In the genomic region with DNA sequence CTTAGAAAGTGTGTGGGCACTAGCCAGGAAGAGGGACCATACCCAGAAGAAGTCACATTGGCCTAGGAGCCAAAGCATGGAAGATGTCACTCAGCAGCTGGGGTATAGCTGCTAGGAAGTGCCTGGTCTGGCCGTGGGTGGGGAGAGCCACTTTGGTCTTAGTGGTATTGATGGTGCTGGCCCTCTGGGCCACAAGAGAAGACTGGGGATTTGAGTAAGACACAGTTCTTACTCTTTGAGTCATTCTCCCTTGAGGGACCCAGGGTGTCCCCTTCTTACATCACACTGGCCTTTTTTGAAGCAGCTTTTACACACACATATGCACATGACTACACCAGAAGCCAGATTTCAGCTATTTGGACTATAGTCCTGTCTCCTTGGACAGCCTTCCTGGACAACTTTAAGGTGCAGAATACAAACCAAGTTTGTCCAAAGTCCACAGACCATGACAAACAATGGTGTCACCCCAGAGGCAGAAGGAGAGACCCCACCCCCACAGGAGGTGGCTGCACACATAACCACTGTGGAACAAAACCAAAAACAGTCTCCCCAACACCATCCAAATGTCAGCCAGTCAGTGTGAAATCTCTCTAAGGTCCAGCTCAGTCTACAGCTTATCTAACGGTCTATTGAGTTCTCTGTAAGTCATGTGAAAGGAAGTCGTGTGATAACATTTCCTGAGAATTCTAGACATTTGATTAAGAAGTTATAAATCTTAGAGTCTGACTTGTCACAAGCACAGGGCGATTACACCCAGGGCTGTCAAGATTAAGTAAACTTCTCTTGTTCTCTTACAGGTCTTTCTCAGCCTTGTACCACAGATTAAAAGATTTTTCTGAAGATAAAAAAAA, we compare ENCODE assay signal across 20 mouse cellular contexts.
DNase-seq lines count a peak whose midpoint lies in the region; ATAC-seq and TF ChIP-seq lines count a peak whose summit lies in the region.
"Had no signal": no experiment of that assay in that cellular context is flagged by ENCODE, and none has a peak within 500 bp of the region (broad histone marks: within the 10 kb centered on the region; RNA-seq: fewer than 3 reads in every experiment).

No protein-coding gene starts in this region.

- no peaks in the 10 kb centered on the region; the same call in 1 of the 2 replicates for H3K79me2 ChIP-seq in macrophage (ENCODE audit: inconsistent target)

- intact Hi-C loops in heart, postnatal 25 days (cut with DNase I), result no loop called here
- intact Hi-C loops in left cerebral cortex, postnatal 4 days (cut with DNase I), result no loop called here

- WGBS in macrophage (ENCODE audit: missing documents), result 22% methylated on average over 4 of the region's 4 CpGs

- TF ChIP-seq CTCF in Patski (IDR thresholded peaks at IDR 0.05), result no peak

- CTCF ChIA-PET in Patski (lab: Charles Lee), result no interaction called here

- H3K4me3 ChIP-seq in macrophage (ENCODE audit: inconsistent target), result no peak overlapping the region
- H3K4me3 ChIP-seq: embryonic facial prominence, embryonic 12.5 days; forebrain, embryonic 13.5 days; left cerebral cortex, adult 2 months; lung, embryonic 15.5 days; midbrain, embryonic 10.5 days had no signal

- peak overlapping the region; percentile 74 for H3K27ac ChIP-seq in macrophage
- H3K27ac ChIP-seq: embryonic facial prominence, embryonic 12.5 days; forebrain, embryonic 13.5 days; left cerebral cortex, adult 2 months; lung, embryonic 15.5 days; midbrain, embryonic 10.5 days had no signal

- H3K36me3 ChIP-seq in macrophage (ENCODE audit: inconsistent target), result no peaks in the 10 kb centered on the region
- H3K36me3 ChIP-seq: embryonic facial prominence, embryonic 12.5 days; lung, embryonic 15.5 days; midbrain, embryonic 10.5 days had no signal

- peak; percentile 58 for ATAC-seq in Patski
- ATAC-seq: forebrain, embryonic 13.5 days had no signal

- POLR2A ChIA-PET in Patski (lab: Charles Lee), result interaction anchor here (0.7 kb wide), 1 partner anchor 118 kb away, joined by 4 read pairs; no protein-coding TSS in a partner anchor

- peak; percentile 85 for DNase-seq in heart, adult 11 months
- no peak for DNase-seq in heart, postnatal 25 days (ENCODE audit: low spot score)
- DNase-seq in 416B (ENCODE audit: low read depth) (peak; percentile 60), Patski (ENCODE audit: low read depth, low spot score) (no peak)
- no peak for DNase-seq in left cerebral cortex, postnatal 4 days
- DNase-seq in kidney, adult 18-20 months, result no peak
- DNase-seq in thymus, postnatal 0 days (ENCODE audit: low spot score), result no peak
- DNase-seq: adrenal gland, adult 2 months; cerebellum, postnatal 14 days; heart, postnatal 36 days; kidney, adult 2 months; kidney, postnatal 4 days; liver; right cerebral cortex, postnatal 25 days had no signal

- in situ Hi-C loops in Patski (cut with MboI; ENCODE audit: low pct_unique_long_range_greater_than_20kb), result no loop called here

- H3K27me3 ChIP-seq in Patski, result no peaks in the 10 kb centered on the region
- H3K27me3 ChIP-seq: embryonic facial prominence, embryonic 12.5 days; forebrain, embryonic 13.5 days; lung, embryonic 15.5 days had no signal

Comparison
In these comparisons a context has a peak if more than half of its experiments do, and no peak if none do; other contexts are left out.
1. DNase-seq: peak in heart, adult 11 months (single experiment) and 416B (single experiment); none in heart, postnatal 25 days (single experiment), Patski (single experiment), left cerebral cortex, postnatal 4 days (single experiment), kidney, adult 18-20 months (single experiment) and thymus, postnatal 0 days (single experiment).